In genomic region chr7:60492028-60492995, GRCm38 (mm10) we compare ENCODE assay signal across 7 mouse cellular contexts.
DNase-seq lines count a peak whose midpoint lies in the region; ATAC-seq and TF ChIP-seq lines count a peak whose summit lies in the region.
"Not testable (repeated sequence)": the region's sequence is repeated elsewhere in the genome, so short reads cannot be mapped to it uniquely, and the experiment has no call there.

No protein-coding gene starts in this region.

- not testable (repeated sequence) for TF ChIP-seq CTCF in brain, embryonic 14.5 days (IDR thresholded peaks at IDR 0.05; ENCODE audit: borderline replicate concordance, extremely low read depth, insufficient read depth, insufficient read length); lung, postnatal 0 days (IDR thresholded peaks at IDR 0.05)

- 11% methylated on average over 39 of the region's 39 CpGs for WGBS in embryonic facial prominence, embryonic 13.5 days
- 11% methylated on average over 38 of the region's 39 CpGs for WGBS in lung, postnatal 0 days

- peak; percentile 82 for DNase-seq in brain, embryonic 14.5 days (ENCODE audit: low read depth)
- peak; percentile 3 to 6 for DNase-seq in heart, adult 9 months (ENCODE audit: low spot score in 2 of 2)
- peak; percentile 40 for DNase-seq in kidney, adult 11 months
- peak; percentile 17 to 52 for DNase-seq in left cerebral cortex, adult 8-10 months (ENCODE audit: low spot score in 2 of 2)
- DNase-seq in lung, postnatal 0 days (ENCODE audit: low spot score): not testable (repeated sequence)
- DNase-seq in retina, embryonic 14.5 days (ENCODE audit: low spot score): peak; percentile 39

- H3K36me3 ChIP-seq in embryonic facial prominence, embryonic 13.5 days; lung, postnatal 0 days (ENCODE audit: insufficient read depth, low read length): not testable (repeated sequence)

- H3K9ac ChIP-seq in embryonic facial prominence, embryonic 13.5 days: 0 out of 2 replicates have a peak overlapping the region, but pooled peaks have one; percentile 58
- not testable (repeated sequence) for H3K9ac ChIP-seq in lung, postnatal 0 days (replicated peaks; ENCODE audit: low read depth)

- ATAC-seq in embryonic facial prominence, embryonic 13.5 days (ENCODE audit: insufficient number of reproducible peaks, insufficient read depth, low FRiP score, low TSS enrichment, low read depth): not testable (repeated sequence)
- ATAC-seq in lung, postnatal 0 days: peak; percentile 58; the same call in 1 of the 2 replicates

- H3K4me1 ChIP-seq in embryonic facial prominence, embryonic 13.5 days; lung, postnatal 0 days (ENCODE audit: insufficient read depth, low read depth, low read length): not testable (repeated sequence)

- peak overlapping the region; percentile 49 for H3K4me2 ChIP-seq in embryonic facial prominence, embryonic 13.5 days
- peak overlapping the region; percentile 38 for H3K4me2 ChIP-seq in lung, postnatal 0 days (replicated peaks; ENCODE audit: low read depth, low read length)

- not testable (repeated sequence) for TF ChIP-seq POLR2A in brain, embryonic 14.5 days (IDR thresholded peaks at IDR 0.05; ENCODE audit: borderline replicate concordance, extremely low read depth, insufficient read depth, insufficient read length, poor library complexity, severe bottlenecking)

- H3K27me3 ChIP-seq in embryonic facial prominence, embryonic 13.5 days; lung, postnatal 0 days (replicated peaks; ENCODE audit: insufficient read depth, low read length): not testable (repeated sequence)

- H3K9me3 ChIP-seq in embryonic facial prominence, embryonic 13.5 days; lung, postnatal 0 days (ENCODE audit: low read length): not testable (repeated sequence)

- not testable (repeated sequence) for TF ChIP-seq EP300 in lung, postnatal 0 days (IDR thresholded peaks at IDR 0.05)

- H3K4me3 ChIP-seq in embryonic facial prominence, embryonic 13.5 days: peak overlapping the region; percentile 37
- peak overlapping the region; percentile 12; the same call in 1 of the 2 replicates for H3K4me3 ChIP-seq in lung, postnatal 0 days (ENCODE audit: low read depth, low read length)

- H3K27ac ChIP-seq in embryonic facial prominence, embryonic 13.5 days; lung, postnatal 0 days (ENCODE audit: low read length): not testable (repeated sequence)
